Mouse (Mus musculus): ENCODE measurements around the gene Prelid1. TPM values are rescaled to one million over a fixed set of nuclear protein-coding genes. Genes with fewer than 3 reads are reported as not detected.

The Prelid1 gene
- polyA plus RNA-seq, 1 experiment: 125 TPM

DNA sequence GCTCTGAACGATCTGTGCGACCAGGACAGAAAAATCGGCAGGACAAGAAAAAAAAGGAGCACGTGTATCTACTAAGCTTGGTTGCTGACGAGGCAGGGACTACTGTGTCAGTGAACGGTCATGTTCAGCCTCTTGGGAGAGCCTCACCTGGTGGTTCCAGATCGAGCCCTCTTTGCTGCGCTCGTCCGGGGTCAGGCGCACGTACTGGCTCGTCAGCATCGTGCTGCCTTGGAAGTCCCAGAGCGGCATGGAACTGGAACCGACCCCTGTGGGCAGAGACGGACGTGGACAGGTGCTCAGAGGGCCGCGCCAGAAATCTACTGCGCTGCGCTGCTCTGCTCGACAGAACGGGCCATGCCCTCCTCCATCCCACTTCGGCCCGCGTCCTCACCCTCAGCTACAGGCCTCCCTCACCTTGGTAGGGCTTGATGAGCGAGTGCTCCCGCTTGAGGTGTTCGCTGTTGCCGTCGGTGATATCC is 41.7 kb downstream of the Prelid1 start:
- H3K4me3 ChIP-seq (ENCODE audit: insufficient read depth, low read depth, low read length): peak overlapping the region; percentile 75
- H3K27ac ChIP-seq (replicated peaks; ENCODE audit: low read depth, low read length): peak overlapping the region; percentile 90
- peaks cover 4% of the 10 kb centered on the region; the same call in 1 of the 2 replicates for H3K4me1 ChIP-seq (ENCODE audit: control insufficient read depth, insufficient read depth, insufficient read length, low read length)

- peak within 1 kb of the TSS; percentile 75 for H3K4me3 ChIP-seq (ENCODE audit: insufficient read depth, low read depth, low read length)
- peak within 1 kb of the TSS; percentile 90 for H3K27ac ChIP-seq (replicated peaks; ENCODE audit: low read depth, low read length)
- H3K4me1 ChIP-seq (ENCODE audit: control insufficient read depth, insufficient read depth, insufficient read length, low read length): peaks cover 4% of the 10 kb centered on the region; the same call in 1 of the 2 replicates
Observed at GRCm38 (mm10) chr13:55362453-55363060, 42.3 kb downstream of the Prelid1 start, which contains the start of gene Lman2. TSS of gene Lman2 (minus strand) at chr13:55362783.

DNA sequence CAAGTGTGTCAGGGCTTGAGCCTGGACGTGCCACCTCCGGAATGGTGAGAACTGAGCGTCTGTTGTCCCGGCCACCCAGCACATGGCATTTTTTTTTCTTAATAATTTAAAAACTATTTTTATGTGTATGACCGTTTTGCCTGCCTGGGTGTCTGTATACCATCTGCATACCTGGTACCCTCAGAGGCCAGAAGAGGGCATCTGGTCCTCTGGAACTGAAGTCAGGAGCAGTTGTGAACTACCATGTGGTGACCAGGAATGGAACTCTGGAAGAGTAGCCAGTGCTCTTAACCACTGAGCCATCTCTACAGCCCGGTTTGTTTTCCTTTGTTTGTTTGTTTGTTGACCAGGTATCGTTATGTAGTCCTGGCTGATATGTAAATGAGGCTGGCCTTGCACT is 48.1 kb downstream of the Prelid1 start:
- Histone ChIP-seq H3K27ac (replicated peaks; ENCODE audit: low read depth, low read length) (no peak overlapping the region), H3K4me3 (ENCODE audit: insufficient read depth, low read depth, low read length) (no peak overlapping the region), H3K4me1 (ENCODE audit: control insufficient read depth, insufficient read depth, insufficient read length, low read length) (no peaks in the 10 kb centered on the region)

DNA sequence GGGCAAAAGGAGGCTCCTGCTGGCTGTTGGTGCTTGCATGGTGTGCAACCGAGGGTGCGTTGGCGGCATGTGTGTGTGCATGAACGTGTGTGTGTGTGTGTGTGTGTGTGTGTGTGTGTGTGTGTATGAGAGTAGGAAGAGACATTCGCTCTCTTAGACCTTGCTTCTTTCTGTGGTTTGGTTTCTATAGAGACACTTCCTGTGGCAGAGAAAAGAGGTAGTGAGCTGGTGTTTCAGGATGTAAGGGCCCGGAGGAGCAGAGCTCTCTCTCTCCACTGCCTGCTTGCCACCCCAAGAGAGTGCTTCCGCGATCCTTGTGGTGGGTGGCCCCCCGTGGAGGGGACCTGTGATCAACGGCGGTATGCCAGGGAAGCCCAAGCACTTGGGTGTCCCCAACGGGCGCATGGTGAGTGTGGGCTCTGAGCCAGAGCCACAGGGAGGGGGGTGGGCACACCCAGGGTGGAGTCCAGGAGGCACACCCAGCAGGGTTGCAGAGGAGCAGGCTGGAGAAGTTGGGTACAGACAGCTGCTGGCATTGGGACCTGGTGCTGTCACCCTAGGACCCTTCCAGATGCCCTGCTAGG is 49.3 kb downstream of the Prelid1 start, which contains the start of gene Rgs14:
TSS of gene Rgs14 (plus strand) at position 202 of the 584 bp plus-strand sequence.
- Histone ChIP-seq H3K27ac (replicated peaks; ENCODE audit: low read depth, low read length) (peak within 1 kb of the TSS; percentile 66), H3K4me3 (ENCODE audit: insufficient read depth, low read depth, low read length) (peak within 1 kb of the TSS; percentile 64), H3K4me1 (ENCODE audit: control insufficient read depth, insufficient read depth, insufficient read length, low read length) (no peaks in the 10 kb centered on the region)

DNA sequence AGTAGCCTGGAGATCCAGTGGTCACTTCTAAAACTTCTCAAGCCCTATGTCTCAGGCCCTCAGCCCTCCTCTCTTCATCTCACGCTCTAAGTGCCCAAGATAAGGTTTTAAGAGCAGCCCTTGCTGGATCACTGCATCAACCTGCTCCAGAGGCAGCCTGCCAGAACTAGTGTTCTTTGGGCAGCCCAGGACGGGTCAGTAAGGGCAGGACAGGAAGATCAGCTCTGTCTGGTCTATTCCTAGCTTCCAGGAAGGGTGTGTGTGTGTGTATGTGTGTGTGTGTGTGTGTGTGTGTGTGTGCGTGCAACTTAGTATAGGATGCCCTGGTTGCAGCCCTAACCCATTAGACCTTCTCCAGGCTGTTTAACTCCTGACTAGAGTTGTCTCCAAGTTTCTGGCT is 49.9 kb downstream of the Prelid1 start:
- H3K4me3 ChIP-seq (ENCODE audit: insufficient read depth, low read depth, low read length): peak overlapping the region; percentile 64
- H3K27ac ChIP-seq (replicated peaks; ENCODE audit: low read depth, low read length): peak overlapping the region; percentile 66; the same call in 1 of the 2 replicates

DNA sequence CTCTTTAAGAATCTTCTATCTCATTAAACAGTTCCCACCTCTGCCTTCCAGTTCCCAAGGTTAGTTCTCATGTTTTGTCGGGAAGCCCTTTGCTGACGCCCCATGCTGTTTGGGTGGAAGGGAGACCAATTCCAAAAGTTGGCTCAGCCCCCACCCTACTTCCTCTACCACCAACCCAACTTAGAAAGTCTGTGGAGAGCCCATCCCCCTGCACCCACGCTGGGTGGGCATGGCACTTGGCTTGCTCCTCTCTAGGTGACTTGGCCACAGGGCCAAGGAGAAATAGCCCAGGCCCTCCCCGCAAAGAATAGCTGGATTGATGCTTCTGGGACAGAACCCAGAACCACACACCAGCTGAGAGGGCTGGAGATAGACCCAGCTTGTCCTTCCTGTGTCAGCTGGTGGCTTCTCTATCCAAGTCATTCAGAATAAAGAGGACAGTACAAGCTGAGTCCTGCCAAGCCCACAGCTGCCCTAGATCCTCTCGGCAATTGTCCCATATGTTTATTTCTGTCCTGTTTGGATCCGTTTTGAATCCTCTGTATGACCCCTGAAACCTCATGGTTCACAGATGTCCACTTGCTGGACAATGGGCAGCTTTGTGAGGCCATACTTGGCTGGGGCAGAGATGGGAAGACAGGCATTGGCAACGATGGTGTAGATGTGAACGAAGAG is 50.8 kb downstream of the Prelid1 start:
- no peaks in the 10 kb centered on the region for H3K4me1 ChIP-seq (ENCODE audit: control insufficient read depth, insufficient read depth, insufficient read length, low read length)
- no peak overlapping the region for H3K27ac ChIP-seq (replicated peaks; ENCODE audit: low read depth, low read length)
- 0 out of 2 replicates have a peak overlapping the region, but pooled peaks have one; percentile 7 for H3K4me3 ChIP-seq (ENCODE audit: insufficient read depth, low read depth, low read length)

More for the DNA sequence above, 49.9 kb downstream of the Prelid1 start:
- H3K4me1 ChIP-seq (ENCODE audit: control insufficient read depth, insufficient read depth, insufficient read length, low read length): no peaks in the 10 kb centered on the region

DNA sequence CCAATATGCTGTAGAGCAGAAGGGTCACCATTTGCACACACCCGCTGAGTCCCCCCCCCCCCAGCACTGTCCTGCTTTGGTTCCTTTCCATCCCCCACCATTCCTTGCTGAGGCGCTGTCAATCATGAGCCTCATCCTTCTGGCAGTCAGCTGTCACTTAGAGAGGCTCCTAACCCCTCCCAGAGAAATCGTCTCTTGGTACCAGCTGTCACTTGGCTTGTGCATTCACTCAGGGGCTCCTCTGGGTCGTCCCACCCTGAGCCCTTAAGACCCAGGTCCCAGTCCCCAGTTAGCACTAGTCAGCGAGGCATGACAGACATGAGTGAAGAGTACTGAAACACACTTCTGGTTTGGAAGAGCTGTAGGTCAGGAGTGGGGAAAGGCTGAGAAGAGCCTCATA is 51.4 kb downstream of the Prelid1 start:
- Histone ChIP-seq H3K4me3 (ENCODE audit: insufficient read depth, low read depth, low read length) (no peak overlapping the region), H3K4me1 (ENCODE audit: control insufficient read depth, insufficient read depth, insufficient read length, low read length) (no peaks in the 10 kb centered on the region), H3K27ac (replicated peaks; ENCODE audit: low read depth, low read length) (no peak overlapping the region)

DNA sequence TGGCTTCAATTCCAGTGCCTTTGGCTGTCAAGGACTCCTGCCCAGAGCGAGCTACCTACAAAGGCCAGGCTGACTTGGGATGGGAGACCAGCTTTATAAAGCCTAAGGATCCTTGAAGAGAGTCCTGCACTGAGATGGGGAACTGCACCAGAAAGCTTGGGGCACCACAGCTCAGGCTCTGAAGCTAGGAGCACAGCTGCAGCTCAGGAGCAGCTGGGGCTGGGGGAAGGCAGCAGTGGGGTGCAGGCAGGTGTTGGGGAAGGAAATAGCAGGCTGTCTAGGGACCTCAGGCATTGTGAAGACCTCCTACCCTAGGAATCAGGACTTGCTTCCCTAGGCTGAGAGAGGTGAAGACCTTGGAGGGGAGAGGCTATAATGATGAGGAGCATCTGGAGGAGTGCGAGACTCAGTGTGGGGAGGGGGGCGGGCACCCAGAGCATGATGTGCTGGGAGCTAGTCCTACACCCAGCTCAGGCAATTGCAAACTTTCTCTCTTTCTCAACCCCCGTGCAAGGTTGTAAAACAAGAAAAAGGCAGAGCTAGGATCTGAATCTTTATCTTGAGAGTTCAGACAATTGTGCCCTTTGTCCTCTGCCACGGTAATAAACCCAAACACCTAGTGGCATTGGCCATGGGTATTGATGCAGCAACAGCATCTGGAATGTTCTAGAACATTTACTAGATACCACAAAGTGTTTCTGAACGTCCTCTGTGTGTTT is 54.1 kb downstream of the Prelid1 start:
- no peak overlapping the region for H3K4me3 ChIP-seq (ENCODE audit: insufficient read depth, low read depth, low read length)
- H3K4me1 ChIP-seq (ENCODE audit: control insufficient read depth, insufficient read depth, insufficient read length, low read length): no peaks in the 10 kb centered on the region
- no peak overlapping the region for H3K27ac ChIP-seq (replicated peaks; ENCODE audit: low read depth, low read length)

Other genes starting within 250 kb of the Prelid1 start
- 16.8 and 21.5 TPM in 2 replicates for gene Uimc1, start 220.2 kb upstream of the Prelid1 start, polyA plus RNA-seq (2012; ENCODE audit: insufficient read depth, insufficient read length, missing spikeins)
- 3.0 and 4.4 TPM in 2 replicates for gene Zfp346, start 215.2 kb upstream of the Prelid1 start, polyA plus RNA-seq (2012; ENCODE audit: insufficient read depth, insufficient read length, missing spikeins)
- not detected in 2 replicates for gene Gm17617, start 187.0 kb upstream of the Prelid1 start, polyA plus RNA-seq (2012; ENCODE audit: insufficient read depth, insufficient read length, missing spikeins)
- not detected in 2 replicates for gene Fgfr4, start 167.9 kb upstream of the Prelid1 start, polyA plus RNA-seq (2012; ENCODE audit: insufficient read depth, insufficient read length, missing spikeins)
- gene Nsd1, start 110.7 kb upstream of the Prelid1 start, polyA plus RNA-seq (2012; ENCODE audit: insufficient read depth, insufficient read length, missing spikeins): 24.0 and 34.1 TPM in 2 replicates
- 40.0 and 56.9 TPM in 2 replicates for gene Rab24, start 1.4 kb downstream of the Prelid1 start, polyA plus RNA-seq (2012; ENCODE audit: insufficient read depth, insufficient read length, missing spikeins)
- gene Mxd3, start 9.3 kb downstream of the Prelid1 start, polyA plus RNA-seq (2012; ENCODE audit: insufficient read depth, insufficient read length, missing spikeins): not detected in 2 replicates
- gene Lman2, start 42.3 kb downstream of the Prelid1 start, polyA plus RNA-seq (2012; ENCODE audit: insufficient read depth, insufficient read length, missing spikeins): 87.3 and 88.0 TPM in 2 replicates
- gene Rgs14, start 49.2 kb downstream of the Prelid1 start, polyA plus RNA-seq (2012; ENCODE audit: insufficient read depth, insufficient read length, missing spikeins): not detected in 2 replicates
- gene Slc34a1, start 77.7 kb downstream of the Prelid1 start, polyA plus RNA-seq (2012; ENCODE audit: insufficient read depth, insufficient read length, missing spikeins): not detected in 2 replicates
- not detected in 2 replicates for gene Pfn3, start 94.7 kb downstream of the Prelid1 start, polyA plus RNA-seq (2012; ENCODE audit: insufficient read depth, insufficient read length, missing spikeins)
- gene F12, start 106.3 kb downstream of the Prelid1 start, polyA plus RNA-seq (2012; ENCODE audit: insufficient read depth, insufficient read length, missing spikeins): not detected in 2 replicates
- 10.5 and 17.4 TPM in 2 replicates for gene Grk6, start 124.6 kb downstream of the Prelid1 start, polyA plus RNA-seq (2012; ENCODE audit: insufficient read depth, insufficient read length, missing spikeins)
- not detected in 2 replicates for gene Prr7, start 143.8 kb downstream of the Prelid1 start, polyA plus RNA-seq (2012; ENCODE audit: insufficient read depth, insufficient read length, missing spikeins)
- gene Dbn1, start 167.6 kb downstream of the Prelid1 start, polyA plus RNA-seq (2012; ENCODE audit: insufficient read depth, insufficient read length, missing spikeins): 7.6 and 8.3 TPM in 2 replicates
- gene Pdlim7, start 193.2 kb downstream of the Prelid1 start, polyA plus RNA-seq (2012; ENCODE audit: insufficient read depth, insufficient read length, missing spikeins): 8.0 and 16.1 TPM in 2 replicates
- 1.3 and 2.4 TPM in 2 replicates for gene Dok3, start 208.8 kb downstream of the Prelid1 start, polyA plus RNA-seq (2012; ENCODE audit: insufficient read depth, insufficient read length, missing spikeins)
- gene Ddx41, start 216.2 kb downstream of the Prelid1 start, polyA plus RNA-seq (2012; ENCODE audit: insufficient read depth, insufficient read length, missing spikeins): 16.0 and 17.6 TPM in 2 replicates